Mouse (Mus musculus) bone marrow, adult 2 months (tissue): ENCODE data around the gene Zbtb37.

ENCODE experiments used
- CTCF ChIP-seq: fragments of 200-500 bp; IDR thresholded peaks from 2 replicates; pipeline ENCODE4 v1.5.1; 2011; ENCODE audit warnings: low read length, control low read depth; ENCODE audit not compliant: control insufficient read depth, insufficient read depth
- POLR2A ChIP-seq: fragments of 200-500 bp; IDR thresholded peaks from 2 replicates; pipeline ENCODE4 v1.6.1; 2011; ENCODE audit warnings: low read depth, mild to moderate bottlenecking, control low read depth, low read length, borderline replicate concordance; ENCODE audit not compliant: control insufficient read depth

DNA sequence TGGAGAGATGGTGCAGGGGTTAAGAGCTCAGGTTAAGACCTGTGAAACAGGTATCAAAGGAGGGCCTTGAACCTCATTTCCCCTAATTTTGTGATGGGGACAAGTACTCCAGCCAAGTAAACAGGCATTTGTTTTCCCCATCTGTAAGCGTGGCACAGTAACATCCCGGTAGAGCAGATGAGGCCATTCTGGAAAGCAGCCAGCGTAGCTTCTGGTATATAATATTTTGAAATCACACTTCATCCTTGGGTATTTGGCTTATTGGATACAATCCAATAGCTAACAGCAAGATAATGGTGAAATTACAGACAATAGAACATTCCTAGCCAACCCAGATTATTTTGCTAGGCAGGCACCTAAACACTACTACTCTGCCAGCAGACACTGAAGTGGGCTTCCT, 51.8 kb downstream of the Zbtb37 start:
- TF ChIP-seq CTCF, result no peak
- no peak for TF ChIP-seq POLR2A
